Mouse (Mus musculus) liver, embryonic 18 days (tissue): ENCODE data around the gene Cypt3. TPM values are rescaled to one million over a fixed set of nuclear protein-coding genes. Genes with fewer than 3 reads are reported as not detected.

Experiments used
- polyA plus RNA-seq: library from polyadenylated mRNA; depleted of rRNA; stranded (reverse); fragments of >200 nt; gene quantifications from 2 replicates; pipeline ENCODE4 v1.2.3, GENCODE M21; 2012; rRNA removed

Cypt3 gene
- polyA plus RNA-seq, result not detected in 2 replicates

DNA sequence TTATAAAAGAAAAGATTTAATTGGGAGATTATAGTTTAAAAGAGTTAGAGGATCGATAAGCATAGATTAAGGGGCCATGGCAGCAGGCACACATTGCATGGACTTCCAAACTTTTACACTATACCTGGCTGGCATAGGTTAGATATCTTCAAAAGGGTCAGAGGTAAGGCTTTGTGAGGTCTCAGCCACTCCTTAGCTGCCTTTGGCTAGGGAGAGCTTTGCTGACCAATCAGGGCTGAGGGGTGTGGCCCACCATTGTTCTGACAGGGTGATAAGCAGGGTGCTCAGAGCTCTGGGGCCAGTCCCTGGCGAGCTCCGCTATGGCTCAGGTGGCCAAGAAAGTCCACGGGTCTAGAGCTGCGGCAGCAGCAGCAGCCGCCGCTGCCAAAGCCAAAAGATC lies at the start of gene Cypt3:
Gene Cypt3, plus strand, starts transcription at position 301 of the 400 bp plus-strand sequence.

Other genes with a start within 250 kb of the Cypt3 start
- 7.1 and 7.4 TPM in 2 replicates for gene Ubqln2, start 60.4 kb upstream of the Cypt3 start, polyA plus RNA-seq
- gene Kctd12b, start 137.8 kb downstream of the Cypt3 start, polyA plus RNA-seq, result 0.73 and 0.79 TPM in 2 replicates
- gene Nbdy, start 165.0 kb downstream of the Cypt3 start, polyA plus RNA-seq, result 13.1 and 14.8 TPM in 2 replicates